Comparison of ENCODE assay signal across 12 mouse cellular contexts in the genomic region with DNA sequence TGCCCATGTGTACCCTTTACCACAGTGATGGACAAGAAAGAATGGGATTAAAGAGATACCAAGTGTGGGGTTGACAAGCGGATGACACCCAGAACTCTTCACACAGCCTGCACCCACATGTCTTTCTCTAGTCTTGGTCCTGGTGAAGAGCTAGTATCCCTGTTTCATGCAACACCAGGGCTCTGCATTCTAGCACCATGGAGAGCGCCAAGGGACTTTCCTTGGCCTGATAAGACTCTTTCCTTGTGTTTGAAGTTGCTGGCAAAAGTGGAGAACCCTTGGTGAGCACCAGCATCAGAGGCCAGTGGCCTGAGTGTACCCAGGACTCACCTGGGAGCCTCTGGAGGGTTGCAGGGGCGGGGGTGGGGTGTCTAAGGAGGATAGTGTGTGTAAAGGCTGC.
DNase-seq lines count a peak whose midpoint lies in the region; ATAC-seq and TF ChIP-seq lines count a peak whose summit lies in the region.
"Had no signal": no experiment of that assay in that cellular context is flagged by ENCODE, and none has a peak within 500 bp of the region (broad histone marks: within the 10 kb centered on the region; RNA-seq: fewer than 3 reads in every experiment).

No protein-coding gene starts in this region.

- no peaks in the 10 kb centered on the region for H3K4me1 ChIP-seq in heart, adult 2 months (ENCODE audit: control insufficient read depth, insufficient read depth, low read length)
- H3K4me1 ChIP-seq in embryonic facial prominence, embryonic 11.5 days (ENCODE audit: control insufficient read depth, insufficient read depth, low read length): no peaks in the 10 kb centered on the region

- ATAC-seq in embryonic facial prominence, embryonic 11.5 days (replicated peaks; ENCODE audit: insufficient number of reproducible peaks, low FRiP score, low TSS enrichment, low read depth): no peak
- ATAC-seq in cerebellum, adult (ENCODE audit: insufficient number of reproducible peaks, low FRiP score, low TSS enrichment): no peak
- ATAC-seq in activated CD4-positive, CD25-positive, alpha-beta regulatory T cell, adult 4 months: no peak
- ATAC-seq: forebrain, embryonic 13.5 days; hindbrain, embryonic 16.5 days had no signal

- H3K27me3 ChIP-seq in heart, adult 2 months (ENCODE audit: control insufficient read depth, insufficient read depth, low read length): no peaks in the 10 kb centered on the region
- no peaks in the 10 kb centered on the region for H3K27me3 ChIP-seq in embryonic facial prominence, embryonic 11.5 days (ENCODE audit: control insufficient read depth, insufficient read depth, low read length)

- H3K9me3 ChIP-seq in embryonic facial prominence, embryonic 11.5 days (replicated peaks; ENCODE audit: control insufficient read depth, low read length): no peaks in the 10 kb centered on the region
- H3K9me3 ChIP-seq: forebrain, embryonic 13.5 days had no signal

- TF ChIP-seq CTCF in heart, adult 2 months (IDR thresholded peaks at IDR 0.05): no peak

- H3K36me3 ChIP-seq in heart, adult 2 months (ENCODE audit: control insufficient read depth, insufficient read depth, low read length): no peaks in the 10 kb centered on the region
- H3K36me3 ChIP-seq in embryonic facial prominence, embryonic 11.5 days (replicated peaks; ENCODE audit: control insufficient read depth, insufficient read depth, low read depth, low read length): no peaks in the 10 kb centered on the region

- peak; percentile 28 for DNase-seq in heart, postnatal 4 days
- no peak for DNase-seq in heart, adult 2 months
- peak; percentile 56 for DNase-seq in testis, postnatal 10 days (ENCODE audit: low spot score)
- DNase-seq in testis, postnatal 14 days (ENCODE audit: low spot score): no peak
- peak; percentile 75 for DNase-seq in embryonic facial prominence, embryonic 11.5 days (ENCODE audit: low spot score)
- DNase-seq in gastrocnemius, adult 8-10 months (ENCODE audit: low spot score in 2 of 2): no peak
- DNase-seq: midbrain, embryonic 14.5 days had no signal

- no peak overlapping the region for H3K4me2 ChIP-seq in embryonic facial prominence, embryonic 11.5 days (ENCODE audit: low read depth, low read length)
- H3K4me2 ChIP-seq: forebrain, embryonic 13.5 days had no signal

- no peak overlapping the region for H3K4me3 ChIP-seq in heart, adult 2 months
- no peak overlapping the region for H3K4me3 ChIP-seq in embryonic facial prominence, embryonic 11.5 days (ENCODE audit: low read depth, low read length)
- H3K4me3 ChIP-seq: forebrain, embryonic 13.5 days had no signal

- intact Hi-C loops in heart, adult 2 months (cut with DNase I): no loop called here

- WGBS in heart, adult 2 months: 16% methylated on average over 3 of the region's 3 CpGs
- 23% methylated on average over 3 of the region's 3 CpGs for WGBS in embryonic facial prominence, embryonic 11.5 days

- no peak for TF ChIP-seq POLR2A in heart, adult 2 months (IDR thresholded peaks at IDR 0.05; ENCODE audit: insufficient read depth, low read depth, low read length)

- no peak overlapping the region for H3K9ac ChIP-seq in heart, adult 2 months (ENCODE audit: low read depth, low read length)
- H3K9ac ChIP-seq in embryonic facial prominence, embryonic 11.5 days (replicated peaks; ENCODE audit: low read length): no peak overlapping the region
- H3K9ac ChIP-seq: forebrain, embryonic 13.5 days; liver, embryonic 14.5 days had no signal

- H3K79me2 ChIP-seq in heart, adult 2 months (replicated peaks; ENCODE audit: control insufficient read depth, insufficient read depth, low read length): no peaks in the 10 kb centered on the region

- H3K27ac ChIP-seq in heart, adult 2 months: no peak overlapping the region
- H3K27ac ChIP-seq in embryonic facial prominence, embryonic 11.5 days (replicated peaks; ENCODE audit: low read depth, low read length): no peak overlapping the region
- H3K27ac ChIP-seq: forebrain, embryonic 13.5 days; liver, embryonic 14.5 days had no signal

- TF ChIP-seq EP300 in heart, adult 2 months (IDR thresholded peaks at IDR 0.05; ENCODE audit: insufficient read depth, low read depth, low read length): no peak

Comparison
In these comparisons a context has a peak if more than half of its experiments do, and no peak if none do; other contexts are left out.
1. DNase-seq: peak in heart, postnatal 4 days (single experiment), testis, postnatal 10 days (single experiment) and embryonic facial prominence, embryonic 11.5 days (single experiment); none in heart, adult 2 months (0 of 2), testis, postnatal 14 days (single experiment) and gastrocnemius, adult 8-10 months (0 of 2).